Mouse (Mus musculus) midbrain, embryonic 11.5 days (tissue): ENCODE measurements at regions not wholly inside any gene's neighbourhood (a gene's known extent, or its start where the extent isn't known, plus 50 kb on each side); places are given as distances from the start of the nearest gene placed in this dataset.
"Not testable (repeated sequence)": the region's sequence is repeated elsewhere in the genome, so short reads cannot be mapped to it uniquely, and the experiment has no call there.

Experiments used
- ATAC-seq: fragments of 200-750 bp; cut with Nextera tagmentation; 2 replicates; pipeline ENCODE4 v1.8.0; 2017; ENCODE audit warnings: moderate TSS enrichment, moderate library complexity; ENCODE audit not compliant: low FRiP score
- DNase-seq: peaks from one replicate; pipeline ENCODE4 v3.0.0; 2015; ENCODE audit warnings: low spot score; ENCODE audit errors: missing footprints
- H3K27ac ChIP-seq: fragments of 300-500 bp; sonication (generic); 2 replicates; pipeline ENCODE4 v1.5.1; 2014; ENCODE audit warnings: low read depth, low read length
- H3K27me3 ChIP-seq: fragments of 300-500 bp; sonication (generic); 2 replicates; pipeline ENCODE4 v1.6.1; 2014; ENCODE audit warnings: mild to moderate bottlenecking, low read length, moderate library complexity, mixed read lengths; ENCODE audit not compliant: control insufficient read depth, insufficient read depth
- H3K36me3 ChIP-seq: fragments of 300-500 bp; sonication (generic); 2 replicates; pipeline ENCODE4 v1.6.1; 2014; ENCODE audit warnings: mild to moderate bottlenecking, low read length, moderate library complexity, mixed read lengths; ENCODE audit not compliant: control insufficient read depth, insufficient read depth
- H3K4me1 ChIP-seq: fragments of 300-500 bp; sonication (generic); 2 replicates; pipeline ENCODE4 v1.6.1; 2014; ENCODE audit warnings: low read length; ENCODE audit not compliant: control insufficient read depth, insufficient read depth
- H3K4me2 ChIP-seq: fragments of 300-500 bp; sonication (generic); 2 replicates; pipeline ENCODE4 v1.6.1; 2014; ENCODE audit warnings: mild to moderate bottlenecking, moderate library complexity
- H3K4me3 ChIP-seq: fragments of 300-500 bp; sonication (generic); 2 replicates; pipeline ENCODE4 v1.5.1; 2014; ENCODE audit warnings: low read depth, low read length
- H3K9ac ChIP-seq: fragments of 300-500 bp; sonication (generic); 2 replicates; pipeline ENCODE4 v1.6.1; 2014; ENCODE audit warnings: low read length
- H3K9me3 ChIP-seq: fragments of 300-500 bp; sonication (generic); 2 replicates; pipeline ENCODE4 v1.6.1; 2016; ENCODE audit warnings: low read length; ENCODE audit not compliant: control insufficient read depth
- WGBS: fragments of 180-500 bp; shearing (Covaris S2); extraction: QIAGEN DNeasy Blood & Tissue Kit; methylation state at CpG from one replicate; pipeline ENCODE4 v1.1.7; 2014; 5-methylcytosine and 5-hydroxymethylcytosine counted together

- Histone ChIP-seq H3K9ac (no peak overlapping the region), H3K36me3 (no peaks in the 10 kb centered on the region), H3K4me1 (no peaks in the 10 kb centered on the region), H3K27ac (no peak overlapping the region), H3K27me3 (no peaks in the 10 kb centered on the region), H3K4me2 (no peak overlapping the region), H3K4me3 (no peak overlapping the region), H3K9me3 (no peaks in the 10 kb centered on the region)
- WGBS = 71% methylated on average over 3 of the region's 3 CpGs
- no peak for ATAC-seq
- DNase-seq = no peak
Measured at GRCm38 (mm10) chr1:43317076-43317871, 120.5 kb upstream of the Fhl2 start.

DNA sequence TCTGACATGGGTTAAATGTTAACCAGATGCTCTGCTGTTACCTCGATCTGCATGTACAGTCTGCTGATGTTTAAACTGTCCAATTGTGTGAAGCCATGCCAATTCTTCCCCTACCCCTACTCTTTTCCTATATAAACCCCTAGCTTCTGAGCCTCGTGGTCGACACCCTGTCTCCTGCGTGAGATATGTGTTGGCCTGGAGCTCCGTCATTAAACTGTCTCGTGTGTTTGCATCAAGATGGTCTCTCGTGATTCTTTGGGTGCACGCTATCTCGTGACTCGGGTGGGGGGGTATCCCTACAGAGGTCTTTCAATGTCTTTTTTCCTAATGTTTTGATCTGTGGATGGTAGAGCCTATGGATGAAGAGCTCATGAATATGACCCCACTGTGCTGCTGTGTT, 110.9 kb upstream of the Nck2 start:
- H3K27me3 ChIP-seq, DNase-seq, H3K4me2 ChIP-seq, ATAC-seq, H3K4me3 ChIP-seq, H3K36me3 ChIP-seq, H3K9ac ChIP-seq, H3K27ac ChIP-seq, H3K4me1 ChIP-seq, H3K9me3 ChIP-seq: not testable (repeated sequence)
- 97% methylated on average over 10 of the region's 10 CpGs for WGBS

GRCm38 (mm10) chr1:43337168-43337784, 107.1 kb upstream of the Nck2 start:
- Histone ChIP-seq H3K9me3 (peaks cover 7% of the 10 kb centered on the region; the same call in 1 of the 2 replicates), H3K4me2 (no peak overlapping the region), H3K27ac (no peak overlapping the region), H3K9ac (no peak overlapping the region), H3K36me3 (no peaks in the 10 kb centered on the region), H3K27me3 (no peaks in the 10 kb centered on the region), H3K4me1 (no peaks in the 10 kb centered on the region), H3K4me3 (no peak overlapping the region)
- 90% methylated on average over 3 of the region's 3 CpGs for WGBS
- DNase-seq = no peak
- ATAC-seq = no peak

DNA sequence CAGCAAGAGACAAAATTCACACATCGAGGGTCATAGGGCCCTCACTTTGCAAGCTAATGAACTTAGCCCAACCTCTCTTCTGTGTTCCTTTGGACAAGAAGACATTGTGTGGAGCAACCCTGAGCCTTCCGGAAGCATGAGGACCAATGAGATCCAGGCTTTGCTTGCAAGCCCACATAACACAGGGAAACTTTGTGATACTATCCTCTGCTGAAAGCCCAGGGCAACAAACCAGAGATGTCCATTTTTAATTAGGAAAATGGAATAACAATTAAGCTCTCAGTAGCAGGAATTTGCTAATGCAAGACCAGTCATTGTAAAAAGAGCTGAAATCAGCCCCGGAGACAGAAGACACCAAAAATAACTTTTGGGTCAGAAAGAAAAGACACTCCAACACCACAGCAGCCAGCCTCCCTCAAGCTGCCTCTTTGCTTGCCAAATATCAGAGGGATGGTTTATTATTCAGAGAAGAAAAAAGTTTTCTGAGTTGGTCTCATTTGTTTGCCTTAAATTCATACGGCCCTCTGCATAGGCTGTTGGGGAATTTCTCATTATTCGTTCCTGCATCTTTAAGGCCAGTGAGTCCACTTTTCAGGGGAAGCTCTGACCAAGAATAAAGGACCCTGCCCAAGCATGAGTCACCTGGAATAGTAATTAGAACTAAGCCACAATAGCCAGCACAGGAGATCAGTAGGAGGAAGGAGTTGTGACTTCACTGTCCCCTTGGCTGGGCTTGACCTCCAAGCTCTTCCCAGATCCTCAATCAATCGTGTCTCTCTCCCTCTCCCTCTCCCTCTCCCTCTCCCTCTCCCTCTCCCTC, 106.1 kb upstream of the Nck2 start:
- no peak for ATAC-seq
- Histone ChIP-seq H3K36me3 (no peaks in the 10 kb centered on the region), H3K4me3 (no peak overlapping the region), H3K4me1 (no peaks in the 10 kb centered on the region), H3K27me3 (no peaks in the 10 kb centered on the region), H3K9ac (no peak overlapping the region), H3K4me2 (no peak overlapping the region), H3K27ac (no peak overlapping the region), H3K9me3 (peaks cover 3% of the 10 kb centered on the region; the same call in 1 of the 2 replicates)
- WGBS = 79% methylated on average over 6 of the region's 6 CpGs
- no peak for DNase-seq

GRCm38 (mm10) chr1:43342848-43343247, 101.5 kb upstream of the Nck2 start:
- H3K9ac ChIP-seq = no peak overlapping the region
- H3K4me3 ChIP-seq = no peak overlapping the region
- no peaks in the 10 kb centered on the region for H3K36me3 ChIP-seq
- DNase-seq (no peak), ATAC-seq (no peak)
- H3K27me3 ChIP-seq = no peaks in the 10 kb centered on the region
- no peak overlapping the region for H3K27ac ChIP-seq
- no peak overlapping the region for H3K4me2 ChIP-seq
- 86% methylated on average over 2 of the region's 2 CpGs for WGBS
- no peaks in the 10 kb centered on the region for H3K9me3 ChIP-seq
- no peaks in the 10 kb centered on the region for H3K4me1 ChIP-seq

DNA sequence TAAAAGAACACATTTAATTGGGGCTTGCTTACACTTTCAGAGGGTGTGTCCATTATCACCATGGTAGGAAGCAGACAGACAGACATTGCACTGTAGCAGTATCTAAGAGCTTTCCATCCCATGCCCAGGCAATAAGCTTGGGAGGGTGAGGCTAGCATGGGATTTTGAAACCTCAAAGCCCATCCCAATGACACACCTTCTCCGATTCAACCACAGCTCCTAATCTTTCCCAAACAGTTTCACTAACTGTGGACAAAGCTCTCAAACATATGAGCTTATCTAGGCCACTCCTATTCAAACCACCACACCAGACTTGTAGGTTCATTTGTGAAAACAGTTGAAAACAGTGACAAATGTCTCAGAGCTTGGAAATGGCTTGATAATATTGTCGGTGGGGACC, 101.0 kb upstream of the Nck2 start:
- no peak overlapping the region for H3K4me2 ChIP-seq

GRCm38 (mm10) chr1:43344001-43344400, 100.4 kb upstream of the Nck2 start:
- 87% methylated on average over 5 of the region's 5 CpGs for WGBS
- no peak overlapping the region for H3K4me3 ChIP-seq
- H3K4me1 ChIP-seq = no peaks in the 10 kb centered on the region
- ATAC-seq (no peak), DNase-seq (no peak)
- no peak overlapping the region for H3K27ac ChIP-seq
- H3K36me3 ChIP-seq = no peaks in the 10 kb centered on the region
- no peaks in the 10 kb centered on the region for H3K27me3 ChIP-seq
- no peak overlapping the region for H3K4me2 ChIP-seq
- H3K9ac ChIP-seq = no peak overlapping the region
- H3K9me3 ChIP-seq = no peaks in the 10 kb centered on the region

More for the DNA sequence above, 101.0 kb upstream of the Nck2 start:
- H3K4me1 ChIP-seq = no peaks in the 10 kb centered on the region
- DNase-seq (no peak), ATAC-seq (no peak)
- no peak overlapping the region for H3K27ac ChIP-seq
- no peaks in the 10 kb centered on the region for H3K36me3 ChIP-seq
- H3K9me3 ChIP-seq = no peaks in the 10 kb centered on the region
- WGBS = 89% methylated on average over 2 of the region's 2 CpGs
- no peak overlapping the region for H3K4me3 ChIP-seq
- H3K27me3 ChIP-seq = no peaks in the 10 kb centered on the region
- H3K9ac ChIP-seq = no peak overlapping the region

GRCm38 (mm10) chr1:43347152-43347551, 97.2 kb upstream of the Nck2 start:
- Histone ChIP-seq H3K9ac (no peak overlapping the region), H3K9me3 (no peaks in the 10 kb centered on the region), H3K4me1 (no peaks in the 10 kb centered on the region), H3K27me3 (no peaks in the 10 kb centered on the region), H3K36me3 (no peaks in the 10 kb centered on the region), H3K4me2 (no peak overlapping the region), H3K27ac (no peak overlapping the region), H3K4me3 (no peak overlapping the region)
- 90% methylated on average over 4 of the region's 4 CpGs for WGBS
- DNase-seq (no peak), ATAC-seq (no peak)

- 66% methylated on average over 3 of the region's 3 CpGs for WGBS
Measured at GRCm38 (mm10) chr1:43349966-43350365, 94.4 kb upstream of the Nck2 start.

More at GRCm38 (mm10) chr1:43349966-43350365, 94.4 kb upstream of the Nck2 start:
- Histone ChIP-seq H3K36me3 (no peaks in the 10 kb centered on the region), H3K9me3 (no peaks in the 10 kb centered on the region), H3K9ac (no peak overlapping the region), H3K27ac (no peak overlapping the region), H3K4me2 (no peak overlapping the region), H3K4me3 (no peak overlapping the region), H3K27me3 (no peaks in the 10 kb centered on the region), H3K4me1 (no peaks in the 10 kb centered on the region)
- no peak for ATAC-seq
- DNase-seq = no peak
